Mouse (Mus musculus) lung, embryonic 16.5 days (tissue): ENCODE results near the gene Lefty2. TPM values are rescaled to one million over a fixed set of nuclear protein-coding genes. Genes with fewer than 3 reads are reported as not detected.
"Not testable (repeated sequence)": the region's sequence is repeated elsewhere in the genome, so short reads cannot be mapped to it uniquely, and the experiment has no call there.

ENCODE experiments used
- ATAC-seq: fragments of 200-750 bp; cut with Nextera tagmentation; 2 replicates; pipeline ENCODE4 v1.8.0; 2017; ENCODE audit warnings: low read depth, mild to moderate bottlenecking, moderate library complexity
- H3K27ac ChIP-seq: fragments of 300-500 bp; sonication (generic); 2 replicates; pipeline ENCODE4 v1.5.1; 2014; ENCODE audit warnings: mild to moderate bottlenecking, control low read depth, low read length
- H3K27me3 ChIP-seq: fragments of 300-500 bp; sonication (generic); 2 replicates; pipeline ENCODE4 v1.6.1; 2014; ENCODE audit warnings: low read depth, low read length, mixed read lengths; ENCODE audit not compliant: control insufficient read depth, insufficient read depth
- H3K36me3 ChIP-seq: fragments of 300-500 bp; sonication (generic); 2 replicates; pipeline ENCODE4 v1.6.1; 2014; ENCODE audit warnings: low read length; ENCODE audit not compliant: control insufficient read depth, insufficient read depth
- H3K4me1 ChIP-seq: fragments of 300-500 bp; sonication (generic); replicated peaks from 2 replicates; pipeline ENCODE4 v1.6.1; 2014; ENCODE audit warnings: low read length, mixed read lengths; ENCODE audit not compliant: control insufficient read depth, insufficient read depth
- H3K4me2 ChIP-seq: fragments of 300-500 bp; sonication (generic); 2 replicates; pipeline ENCODE4 v1.6.1; 2014; ENCODE audit warnings: low read depth, low read length, control low read depth
- H3K4me3 ChIP-seq: fragments of 300-500 bp; sonication (generic); 2 replicates; pipeline ENCODE4 v1.5.1; 2014; ENCODE audit warnings: mild to moderate bottlenecking, low read length, control low read depth
- H3K9ac ChIP-seq: fragments of 300-500 bp; sonication (generic); 2 replicates; pipeline ENCODE4 v1.6.1; 2014; ENCODE audit warnings: low read length, control low read depth
- H3K9me3 ChIP-seq: fragments of 300-500 bp; sonication (generic); 2 replicates; pipeline ENCODE4 v1.6.1; 2016; ENCODE audit warnings: low read length; ENCODE audit not compliant: control insufficient read depth
- WGBS: fragments of 180-500 bp; shearing (Covaris S2); extraction: QIAGEN DNeasy Blood & Tissue Kit; methylation state at CpG from one replicate; pipeline ENCODE4 v1.1.7; 2014; 5-methylcytosine and 5-hydroxymethylcytosine counted together
- polyA plus RNA-seq: library from polyadenylated mRNA; unstranded; fragments of >200 nt; fragmentation: Nextera tagmentation; extraction: Ambion mirVana; gene quantifications from 2 replicates; pipeline ENCODE4 v1.2.1, GENCODE M21; 2015

The Lefty2 gene
- polyA plus RNA-seq, 1 experiment from 2014 or later: 0.20 TPM

- WGBS: 5% methylated on average over 34 of the region's 41 CpGs
- not testable (repeated sequence) for H3K27ac ChIP-seq
- H3K9ac ChIP-seq: peak overlapping the region; percentile 60
Measured at GRCm38 (mm10) chr1:180936610-180937398, 43.9 kb downstream of the Lefty2 start.

GRCm38 (mm10) chr1:180937631-180938030 is 44.7 kb downstream of the Lefty2 start:
- H3K4me2 ChIP-seq, H3K4me1 ChIP-seq, H3K27ac ChIP-seq, H3K36me3 ChIP-seq, H3K9ac ChIP-seq, H3K4me3 ChIP-seq, H3K9me3 ChIP-seq, ATAC-seq: not testable (repeated sequence)
- 53% methylated on average over 13 of the region's 13 CpGs for WGBS
- H3K27me3 ChIP-seq: peaks cover 31% of the 10 kb centered on the region

More at GRCm38 (mm10) chr1:180936610-180937398, 43.9 kb downstream of the Lefty2 start:
- not testable (repeated sequence) for H3K4me1 ChIP-seq, H3K9me3 ChIP-seq, H3K36me3 ChIP-seq
- peak; percentile 88 for ATAC-seq
- Histone ChIP-seq H3K4me3 (peak overlapping the region; percentile 40), H3K4me2 (peak overlapping the region; percentile 56), H3K27me3 (peaks cover 31% of the 10 kb centered on the region)

- WGBS: 81% methylated on average over 2 of the region's 2 CpGs
- ATAC-seq, H3K9ac ChIP-seq, H3K4me1 ChIP-seq, H3K36me3 ChIP-seq, H3K9me3 ChIP-seq, H3K4me3 ChIP-seq, H3K4me2 ChIP-seq, H3K27ac ChIP-seq: not testable (repeated sequence)
- H3K27me3 ChIP-seq: peaks cover 25% of the 10 kb centered on the region
Measured at GRCm38 (mm10) chr1:180938781-180939180, 45.9 kb downstream of the Lefty2 start.

- no peak overlapping the region; the same call in 1 of the 2 replicates for H3K9ac ChIP-seq
- H3K4me3 ChIP-seq: no peak overlapping the region; the same call in 1 of the 2 replicates
- ATAC-seq: no peak
- no peaks in the 10 kb centered on the region for H3K9me3 ChIP-seq
- H3K36me3 ChIP-seq: no peaks in the 10 kb centered on the region
- WGBS: 85% methylated on average over 7 of the region's 7 CpGs
- peaks cover 7% of the 10 kb centered on the region for H3K27me3 ChIP-seq
- no peak overlapping the region for H3K27ac ChIP-seq
- peaks cover 17% of the 10 kb centered on the region for H3K4me1 ChIP-seq
- peak overlapping the region; percentile 89 for H3K4me2 ChIP-seq
Measured at GRCm38 (mm10) chr1:180940776-180941460, 48.0 kb downstream of the Lefty2 start.

- peaks cover 24% of the 10 kb centered on the region for H3K4me1 ChIP-seq
- peak overlapping the region; percentile 70 for H3K27ac ChIP-seq
- H3K9me3 ChIP-seq: no peaks in the 10 kb centered on the region
- peaks cover 3% of the 10 kb centered on the region; the same call in 1 of the 2 replicates for H3K27me3 ChIP-seq
- peak overlapping the region; percentile 79 for H3K9ac ChIP-seq
- H3K4me2 ChIP-seq: peak overlapping the region; percentile 89
- ATAC-seq: no peak; the same call in 1 of the 2 replicates
- 0 out of 2 replicates have a peak, but pooled peaks cover 1% of the 10 kb centered on the region for H3K36me3 ChIP-seq
- peak overlapping the region; percentile 87 for H3K4me3 ChIP-seq
- 4% methylated on average over 18 of the region's 18 CpGs for WGBS
Measured at GRCm38 (mm10) chr1:180941726-180942125, 48.8 kb downstream of the Lefty2 start.

- Histone ChIP-seq H3K9me3 (no peaks in the 10 kb centered on the region), H3K27ac (peak within 1 kb of the TSS; percentile 70), H3K4me1 (peaks cover 24% of the 10 kb centered on the region), H3K4me3 (peak within 1 kb of the TSS; percentile 87), H3K36me3 (0 out of 2 replicates have a peak, but pooled peaks cover 2% of the 10 kb centered on the region), H3K4me2 (peak within 1 kb of the TSS; percentile 89), H3K27me3 (peaks cover 2% of the 10 kb centered on the region; the same call in 1 of the 2 replicates), H3K9ac (peak within 1 kb of the TSS; percentile 79)
- peak; percentile 78 for ATAC-seq
- under 1% methylated on average over 72 of the region's 73 CpGs for whole genome bisulfite sequencing
Measured at GRCm38 (mm10) chr1:180942166-180943031, 49.5 kb downstream of the Lefty2 start, which contains the start of gene Tmem63a. TSS of gene Tmem63a (plus strand) at chr1:180942344.

- H3K9ac ChIP-seq: peak overlapping the region; percentile 79
- H3K4me3 ChIP-seq: peak overlapping the region; percentile 87
- no peaks in the 10 kb centered on the region for H3K27me3 ChIP-seq
- H3K4me1 ChIP-seq: peaks cover 24% of the 10 kb centered on the region
- ATAC-seq: no peak
- H3K9me3 ChIP-seq: no peaks in the 10 kb centered on the region
- 45% methylated on average over 11 of the region's 11 CpGs for WGBS
- peak overlapping the region; percentile 89 for H3K4me2 ChIP-seq
- H3K36me3 ChIP-seq: 0 out of 2 replicates have a peak, but pooled peaks cover 3% of the 10 kb centered on the region
- H3K27ac ChIP-seq: peak overlapping the region; percentile 70
Measured at GRCm38 (mm10) chr1:180943032-180943644, 50.2 kb downstream of the Lefty2 start.

GRCm38 (mm10) chr1:180943896-180944295 is 51.0 kb downstream of the Lefty2 start:
- H3K27me3 ChIP-seq: no peaks in the 10 kb centered on the region
- H3K9ac ChIP-seq: no peak overlapping the region
- no peaks in the 10 kb centered on the region for H3K9me3 ChIP-seq
- ATAC-seq: no peak
- 56% methylated on average over 1 of the region's 1 CpGs for WGBS
- no peak overlapping the region for H3K4me3 ChIP-seq
- no peak overlapping the region for H3K27ac ChIP-seq
- 0 out of 2 replicates have a peak, but pooled peaks cover 3% of the 10 kb centered on the region for H3K36me3 ChIP-seq
- peaks cover 24% of the 10 kb centered on the region for H3K4me1 ChIP-seq
- H3K4me2 ChIP-seq: no peak overlapping the region
